Mouse (Mus musculus) bone marrow macrophage, adult 2 months (primary cell): ENCODE results near the gene Vav2. TPM values are rescaled to one million over a fixed set of nuclear protein-coding genes. Genes with fewer than 3 reads are reported as not detected.

Experiments used
- H3K27ac ChIP-seq: 2 replicates; pipeline ENCODE4 v1.5.1; 2012; ENCODE audit warnings: low read depth, low read length; ENCODE audit not compliant: insufficient read depth
- H3K4me1 ChIP-seq: 2 replicates; pipeline ENCODE4 v1.6.1; 2012; ENCODE audit warnings: low read length; ENCODE audit not compliant: control insufficient read depth, insufficient read depth
- H3K4me3 ChIP-seq: 2 replicates; pipeline ENCODE4 v1.5.1; 2012; ENCODE audit warnings: mild to moderate bottlenecking, low read length, moderate library complexity; ENCODE audit not compliant: insufficient read depth
- CTCF ChIP-seq: IDR thresholded peaks from 2 replicates; pipeline ENCODE4 v1.5.1; 2012; ENCODE audit warnings: low read depth, mild to moderate bottlenecking, low read length, moderate library complexity
- POLR2A ChIP-seq: IDR thresholded peaks from 2 replicates; pipeline ENCODE4 v1.6.1; 2012; ENCODE audit warnings: mild to moderate bottlenecking, low read depth, low read length, borderline replicate concordance
- polyA plus RNA-seq: library from polyadenylated mRNA; stranded (reverse); fragments of >200 nt; gene quantifications from 2 replicates; pipeline ENCODE4 v1.2.4, GENCODE M21; 2012; ENCODE audit not compliant: missing spikeins, insufficient read depth, insufficient read length

Vav2 gene
- polyA plus RNA-seq, 1 experiment: 16.3 TPM

DNA sequence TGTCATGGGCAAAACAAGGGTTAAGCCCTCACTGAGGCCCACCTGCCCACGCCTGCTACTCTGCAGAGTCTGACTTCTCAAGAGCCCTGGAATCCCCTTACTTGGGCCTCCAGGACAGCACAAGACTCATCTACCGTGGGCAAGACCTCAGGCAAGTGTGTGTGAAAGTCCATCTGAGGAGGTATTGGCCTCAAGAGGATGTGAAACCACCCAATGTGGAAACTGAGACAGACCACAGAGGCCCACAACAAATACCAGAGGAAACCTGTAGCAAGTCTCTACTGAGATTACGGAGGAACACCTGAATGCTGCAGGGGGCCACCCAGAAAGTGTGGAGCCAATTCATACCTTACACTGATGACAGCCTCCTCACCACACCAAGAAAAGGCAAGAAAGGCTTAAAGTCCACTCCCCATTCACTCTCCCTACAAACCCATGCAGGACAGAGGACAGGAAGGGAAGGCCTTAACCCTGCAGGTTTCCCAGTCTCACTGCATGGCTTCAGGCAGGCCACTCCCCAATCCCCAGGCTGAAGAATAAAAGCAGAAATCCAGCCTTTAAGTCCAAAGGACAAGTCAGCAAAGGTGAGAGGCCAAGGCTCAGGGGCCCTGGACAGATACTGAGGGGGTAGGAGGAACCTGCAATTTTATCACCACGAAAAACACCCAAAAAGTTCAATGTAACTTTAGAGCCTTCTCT, 42.6 kb upstream of the Vav2 start:
- TF ChIP-seq CTCF (no peak), POLR2A (no peak)
- Histone ChIP-seq H3K4me1 (peaks cover 64% of the 10 kb centered on the region), H3K27ac (no peak overlapping the region), H3K4me3 (no peak overlapping the region)

DNA sequence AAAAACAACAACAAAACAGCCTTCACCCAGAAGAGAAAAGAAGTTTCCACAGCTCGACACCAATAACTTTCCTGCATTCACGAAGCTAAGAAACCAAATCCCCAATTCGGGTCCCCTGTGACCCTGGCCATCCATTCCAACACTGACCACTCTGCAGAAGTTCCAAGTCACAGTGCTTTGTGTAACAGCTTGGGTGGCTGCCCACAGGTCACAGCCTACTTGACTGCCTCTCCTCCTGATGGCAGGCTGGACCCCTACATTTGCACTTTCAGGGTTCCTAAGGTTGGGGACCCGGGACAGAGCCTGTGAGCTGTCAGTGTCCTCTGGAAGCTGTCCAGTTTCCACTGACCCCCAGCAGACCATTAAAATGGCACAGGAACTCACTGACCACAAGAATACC, 36.1 kb upstream of the Vav2 start:
- Histone ChIP-seq H3K4me3 (no peak overlapping the region), H3K4me1 (peaks cover 5% of the 10 kb centered on the region), H3K27ac (no peak overlapping the region)
- TF ChIP-seq CTCF (no peak), POLR2A (no peak)

DNA sequence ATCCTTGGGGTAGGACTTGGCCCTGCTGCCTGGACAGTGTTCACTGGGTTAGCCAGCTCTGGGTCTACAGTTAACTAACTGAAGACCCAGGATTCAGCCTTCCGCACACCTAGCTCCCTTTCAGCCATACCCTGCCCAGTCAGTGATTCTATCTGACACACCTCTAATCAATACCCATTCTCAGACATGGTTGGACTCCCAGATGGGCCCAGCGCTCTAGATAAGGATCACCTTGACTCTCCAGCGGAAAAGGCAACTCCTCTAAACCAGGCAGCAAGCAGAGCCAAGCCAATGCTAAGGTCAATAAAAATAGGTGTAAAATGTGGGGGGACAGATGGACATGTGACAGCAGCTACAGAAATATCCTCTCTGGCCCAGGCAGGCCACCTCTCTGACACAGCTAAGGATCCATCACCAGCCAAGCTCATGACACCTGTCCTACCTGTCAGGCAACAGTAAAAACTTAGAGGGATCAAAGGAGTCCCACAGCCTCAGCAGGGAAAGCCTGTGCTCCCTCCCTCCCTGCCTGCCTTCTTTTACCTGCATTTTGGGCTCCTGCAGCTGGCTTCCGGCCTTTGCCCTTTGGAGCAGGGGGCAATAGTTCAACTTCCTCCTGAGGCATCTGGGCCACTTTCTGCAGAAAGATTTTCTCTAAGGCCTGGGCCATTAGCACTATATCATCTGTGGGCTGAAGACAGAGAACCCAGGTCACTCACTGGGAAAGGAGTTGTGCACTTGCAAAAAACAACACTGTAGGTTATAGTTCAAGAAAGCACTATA, 35.2 kb upstream of the Vav2 start:
- H3K4me1 ChIP-seq: no peaks in the 10 kb centered on the region
- no peak overlapping the region for H3K4me3 ChIP-seq
- H3K27ac ChIP-seq: no peak overlapping the region
- TF ChIP-seq CTCF: no peak
- TF ChIP-seq POLR2A: no peak

DNA sequence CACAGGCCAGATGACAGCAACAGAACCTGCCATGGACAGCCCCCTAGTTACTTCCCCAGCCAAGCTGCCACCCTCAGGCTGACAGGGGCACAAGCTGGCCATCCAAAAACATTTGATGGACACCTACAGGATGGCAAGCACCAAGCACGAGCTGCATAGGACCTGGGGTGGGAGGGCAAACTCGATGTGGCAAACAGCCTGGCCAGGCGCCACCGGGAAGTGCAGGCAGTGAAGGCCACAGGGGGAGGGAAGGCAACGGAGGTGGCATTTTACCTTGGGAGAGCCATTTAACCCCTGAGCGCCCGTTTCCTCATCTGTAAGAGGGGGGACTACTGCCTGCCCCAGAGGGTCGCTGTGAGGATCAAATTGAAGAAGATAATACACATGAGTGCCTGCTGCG, 33.8 kb upstream of the Vav2 start:
- H3K4me3 ChIP-seq: no peak overlapping the region
- H3K4me1 ChIP-seq: no peaks in the 10 kb centered on the region
- H3K27ac ChIP-seq: no peak overlapping the region
- TF ChIP-seq CTCF (no peak), POLR2A (no peak)

DNA sequence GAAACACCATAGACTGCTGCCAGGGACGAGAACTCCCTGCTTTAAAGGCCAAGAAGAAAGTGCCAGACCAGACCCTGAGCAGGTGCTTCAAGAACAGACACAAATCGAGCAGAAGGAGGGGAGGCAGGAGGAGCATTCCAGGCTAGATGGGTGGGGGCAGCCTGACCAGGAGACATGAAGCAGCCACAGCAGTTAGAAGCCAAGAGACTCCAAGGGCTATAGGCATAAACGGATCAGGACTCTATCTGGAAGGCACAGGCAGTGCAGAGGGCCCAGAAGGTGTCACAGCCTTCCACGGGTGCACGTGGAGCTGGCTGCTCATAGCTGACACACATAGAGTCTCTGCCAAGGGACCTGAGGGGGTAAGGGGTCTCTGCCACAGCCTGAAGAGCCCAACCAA, 33.3 kb upstream of the Vav2 start:
- Histone ChIP-seq H3K4me3 (no peak overlapping the region), H3K4me1 (no peaks in the 10 kb centered on the region), H3K27ac (no peak overlapping the region)
- TF ChIP-seq CTCF: no peak
- no peak for TF ChIP-seq POLR2A

DNA sequence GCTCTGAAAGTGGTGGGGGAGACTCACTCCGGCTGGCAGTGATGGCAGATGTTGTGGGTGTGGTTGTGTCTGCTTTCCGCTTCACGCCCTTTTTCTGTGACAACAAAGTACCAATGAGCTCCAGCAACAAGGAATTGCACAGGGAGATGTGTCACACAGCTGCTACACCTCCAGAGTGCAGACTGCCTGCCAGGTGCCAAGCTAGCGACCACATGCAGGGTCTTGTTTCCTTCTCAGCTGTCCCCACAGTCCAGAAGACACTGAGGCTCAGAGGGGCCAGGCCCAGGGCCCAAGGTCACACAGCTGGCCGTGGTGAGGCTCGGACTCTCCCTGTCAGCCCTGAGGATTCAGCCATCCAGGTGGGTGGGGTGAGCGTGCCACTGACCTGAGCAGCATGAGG, 32.9 kb upstream of the Vav2 start:
- Histone ChIP-seq H3K4me3 (no peak overlapping the region), H3K4me1 (no peaks in the 10 kb centered on the region), H3K27ac (no peak overlapping the region)
- TF ChIP-seq CTCF (no peak), POLR2A (no peak)

DNA sequence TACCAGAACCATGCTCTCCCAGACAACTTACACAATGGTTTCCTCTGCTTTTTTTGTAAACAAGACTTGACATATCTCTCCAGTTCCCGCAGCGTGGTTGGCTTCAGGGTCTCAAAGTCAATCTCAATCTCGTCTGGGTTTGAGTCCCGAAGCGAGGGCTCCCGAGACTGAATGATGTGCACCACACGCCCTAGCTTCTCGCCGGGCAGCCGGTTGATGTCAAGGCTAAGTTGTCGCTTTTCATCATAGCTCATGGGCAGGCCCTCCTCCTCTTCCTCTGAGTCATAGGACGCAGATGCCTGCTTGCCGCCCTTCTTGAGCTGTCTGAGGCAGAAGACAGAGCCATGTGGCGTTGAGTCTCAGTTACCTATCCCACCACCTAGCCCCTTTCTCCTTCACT, 23.4 kb upstream of the Vav2 start:
- Histone ChIP-seq H3K4me1 (no peaks in the 10 kb centered on the region), H3K4me3 (no peak overlapping the region), H3K27ac (no peak overlapping the region)
- TF ChIP-seq CTCF (no peak), POLR2A (no peak)

DNA sequence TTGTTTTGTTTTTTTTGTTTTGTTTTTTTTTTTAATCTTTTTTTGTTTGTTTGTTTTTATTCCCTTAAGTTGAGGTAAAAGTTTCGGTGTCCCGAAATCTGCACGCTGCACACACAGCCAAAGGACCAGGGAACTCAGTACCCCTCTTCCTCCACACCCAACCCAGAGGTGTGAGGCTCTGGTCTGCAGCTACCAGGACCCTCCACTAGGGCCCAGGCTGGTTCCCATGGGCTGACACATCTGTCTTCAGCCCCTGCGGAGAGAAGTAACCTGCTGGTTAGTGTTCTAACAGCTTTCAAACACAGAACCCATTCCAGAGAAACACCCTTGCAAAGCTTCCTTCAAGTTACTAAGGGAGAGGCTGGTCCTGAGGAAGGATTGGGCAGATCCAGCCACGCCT, 20.9 kb upstream of the Vav2 start:
- no peaks in the 10 kb centered on the region for H3K4me1 ChIP-seq
- H3K4me3 ChIP-seq: no peak overlapping the region
- TF ChIP-seq CTCF (no peak), POLR2A (no peak)
- H3K27ac ChIP-seq: no peak overlapping the region

DNA sequence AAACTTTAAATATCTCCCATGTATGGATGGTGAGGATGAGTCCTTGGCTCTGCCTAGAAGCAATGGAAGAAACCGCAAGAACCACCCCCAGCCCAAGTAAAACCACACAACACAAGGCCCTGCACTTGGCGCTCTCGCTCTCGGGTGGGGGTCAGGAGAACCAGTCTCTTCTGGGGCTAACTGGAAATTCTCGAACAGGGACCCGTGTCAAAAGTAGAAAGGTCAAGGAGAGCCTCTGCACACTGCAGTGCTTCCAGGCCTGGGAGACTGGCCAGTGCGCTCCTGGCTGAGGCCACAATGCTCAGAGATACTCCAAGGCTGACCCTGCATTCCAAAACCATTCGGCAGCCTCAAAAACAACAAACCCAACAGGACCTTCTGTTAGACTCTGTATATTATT, 20.0 kb upstream of the Vav2 start:
- no peak overlapping the region for H3K4me3 ChIP-seq
- TF ChIP-seq CTCF (no peak), POLR2A (no peak)
- peaks cover under 1% of the 10 kb centered on the region; the same call in 1 of the 2 replicates for H3K4me1 ChIP-seq
- no peak overlapping the region for H3K27ac ChIP-seq

DNA sequence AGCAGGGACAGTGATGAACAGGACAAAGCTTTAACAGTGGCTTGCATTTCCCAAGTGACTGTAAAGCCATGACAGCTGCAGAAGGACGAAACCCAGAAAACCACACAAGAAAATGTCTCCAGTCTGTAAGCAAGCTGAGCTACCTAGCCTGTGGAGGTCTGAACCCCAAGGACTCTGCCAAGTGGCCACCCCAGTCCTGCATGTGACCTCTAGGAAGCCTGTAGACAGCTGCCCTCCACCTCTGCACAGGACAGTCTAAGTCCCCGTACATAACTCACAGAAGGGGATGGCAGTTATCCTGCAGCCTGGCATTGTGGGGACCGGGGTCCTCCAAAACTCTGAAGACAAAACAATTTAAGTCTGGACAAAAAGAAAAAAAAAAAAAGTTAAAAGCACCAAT, 19.1 kb upstream of the Vav2 start:
- no peak overlapping the region for H3K4me3 ChIP-seq
- H3K4me1 ChIP-seq: peaks cover 2% of the 10 kb centered on the region; the same call in 1 of the 2 replicates
- TF ChIP-seq POLR2A: no peak
- no peak for TF ChIP-seq CTCF
- H3K27ac ChIP-seq: no peak overlapping the region

DNA sequence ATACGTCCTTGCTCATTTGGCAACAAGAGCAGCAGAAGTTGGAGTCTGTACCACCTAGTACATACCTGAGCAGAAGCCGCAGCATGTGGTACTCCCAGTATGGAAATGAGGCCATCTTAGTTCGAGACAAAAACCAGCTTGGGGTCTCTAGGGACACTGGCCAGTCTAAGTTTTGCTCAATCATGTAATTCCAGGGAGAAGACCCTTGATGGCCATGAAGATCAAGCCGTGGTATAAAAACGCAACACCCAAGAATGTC, 16.5 kb upstream of the Vav2 start:
- Histone ChIP-seq H3K4me3 (no peak overlapping the region), H3K4me1 (peaks cover 7% of the 10 kb centered on the region), H3K27ac (no peak overlapping the region)
- no peak for TF ChIP-seq CTCF
- no peak for TF ChIP-seq POLR2A
